Mouse (Mus musculus): ENCODE results near the gene Cpne4. TPM values are rescaled to one million over a fixed set of nuclear protein-coding genes. Genes with fewer than 3 reads are reported as not detected.
A peak's percentile ranks its signal among the peaks of the same experiment; 100 is the strongest.

Cpne4 gene
- polyA plus RNA-seq, 1 experiment = not detected

GRCm38 (mm10) chr9:104981934-104982548 is 435.0 kb downstream of the Cpne4 start:
- Histone ChIP-seq H3K27me3 (replicated peaks) (no peaks in the 10 kb centered on the region), H3K4me3 (replicated peaks) (no peak overlapping the region), H3K36me3 (replicated peaks; ENCODE audit: low read length) (no peaks in the 10 kb centered on the region), H3K4me1 (no peaks in the 10 kb centered on the region), H3K9me3 (peaks cover 9% of the 10 kb centered on the region)
- TF ChIP-seq GATA1 (IDR thresholded peaks at IDR 0.05; ENCODE audit: borderline replicate concordance, low read length) (no peak), FLI1 (IDR thresholded peaks at IDR 0.05; ENCODE audit: low read length) (no peak)

- Histone ChIP-seq H3K27me3 (replicated peaks) (no peaks in the 10 kb centered on the region), H3K9me3 (peaks cover 4% of the 10 kb centered on the region; the same call in 1 of the 2 replicates), H3K4me3 (replicated peaks) (no peak overlapping the region), H3K36me3 (replicated peaks; ENCODE audit: low read length) (no peaks in the 10 kb centered on the region), H3K4me1 (no peaks in the 10 kb centered on the region)
- TF ChIP-seq GATA1 (IDR thresholded peaks at IDR 0.05; ENCODE audit: borderline replicate concordance, low read length) (no peak), FLI1 (IDR thresholded peaks at IDR 0.05; ENCODE audit: low read length) (no peak)
These were observed 451.1 kb downstream of the Cpne4 start for GRCm38 (mm10) chr9:104998225-104998624.

- Histone ChIP-seq H3K4me1 (no peaks in the 10 kb centered on the region), H3K4me3 (replicated peaks) (no peak overlapping the region), H3K9me3 (peaks cover 3% of the 10 kb centered on the region), H3K36me3 (replicated peaks; ENCODE audit: low read length) (no peaks in the 10 kb centered on the region), H3K27me3 (replicated peaks) (no peaks in the 10 kb centered on the region)
- TF ChIP-seq FLI1 (IDR thresholded peaks at IDR 0.05; ENCODE audit: low read length) = no peak
- no peak for TF ChIP-seq GATA1 (IDR thresholded peaks at IDR 0.05; ENCODE audit: borderline replicate concordance, low read length)
These were observed 463.6 kb downstream of the Cpne4 start for GRCm38 (mm10) chr9:105010721-105011120.

- Histone ChIP-seq H3K27me3 (replicated peaks) (no peaks in the 10 kb centered on the region), H3K4me3 (replicated peaks) (no peak overlapping the region), H3K4me1 (no peaks in the 10 kb centered on the region), H3K9me3 (peaks cover 7% of the 10 kb centered on the region), H3K36me3 (replicated peaks; ENCODE audit: low read length) (no peaks in the 10 kb centered on the region)
- TF ChIP-seq GATA1 (IDR thresholded peaks at IDR 0.05; ENCODE audit: borderline replicate concordance, low read length) (no peak), FLI1 (IDR thresholded peaks at IDR 0.05; ENCODE audit: low read length) (no peak)
These were observed 471.1 kb downstream of the Cpne4 start for GRCm38 (mm10) chr9:105018186-105018585.

GRCm38 (mm10) chr9:105028311-105028710 is 481.2 kb downstream of the Cpne4 start:
- no peaks in the 10 kb centered on the region for H3K36me3 ChIP-seq (replicated peaks; ENCODE audit: low read length)
- H3K4me1 ChIP-seq = no peaks in the 10 kb centered on the region
- TF ChIP-seq GATA1 (IDR thresholded peaks at IDR 0.05; ENCODE audit: borderline replicate concordance, low read length) (no peak), FLI1 (IDR thresholded peaks at IDR 0.05; ENCODE audit: low read length) (no peak)
- no peaks in the 10 kb centered on the region for H3K27me3 ChIP-seq (replicated peaks)
- no peak overlapping the region for H3K4me3 ChIP-seq (replicated peaks)
- 0 out of 2 replicates have a peak, but pooled peaks cover 3% of the 10 kb centered on the region for H3K9me3 ChIP-seq

GRCm38 (mm10) chr9:105032572-105032971 is 485.5 kb downstream of the Cpne4 start:
- Histone ChIP-seq H3K4me1 (no peaks in the 10 kb centered on the region), H3K9me3 (no peaks in the 10 kb centered on the region), H3K4me3 (replicated peaks) (no peak overlapping the region), H3K36me3 (replicated peaks; ENCODE audit: low read length) (no peaks in the 10 kb centered on the region), H3K27me3 (replicated peaks) (no peaks in the 10 kb centered on the region)
- TF ChIP-seq FLI1 (IDR thresholded peaks at IDR 0.05; ENCODE audit: low read length) = no peak
- TF ChIP-seq GATA1 (IDR thresholded peaks at IDR 0.05; ENCODE audit: borderline replicate concordance, low read length) = no peak

GRCm38 (mm10) chr9:105033641-105034040 is 486.6 kb downstream of the Cpne4 start:
- H3K4me3 ChIP-seq (replicated peaks) = no peak overlapping the region
- TF ChIP-seq GATA1 (IDR thresholded peaks at IDR 0.05; ENCODE audit: borderline replicate concordance, low read length) (no peak), FLI1 (IDR thresholded peaks at IDR 0.05; ENCODE audit: low read length) (no peak)
- no peaks in the 10 kb centered on the region for H3K9me3 ChIP-seq
- no peaks in the 10 kb centered on the region for H3K4me1 ChIP-seq
- H3K27me3 ChIP-seq (replicated peaks) = no peaks in the 10 kb centered on the region
- no peaks in the 10 kb centered on the region for H3K36me3 ChIP-seq (replicated peaks; ENCODE audit: low read length)

- Histone ChIP-seq H3K4me3 (replicated peaks) (no peak overlapping the region), H3K36me3 (replicated peaks; ENCODE audit: low read length) (no peaks in the 10 kb centered on the region), H3K9me3 (peaks cover 5% of the 10 kb centered on the region; the same call in 1 of the 2 replicates), H3K27me3 (replicated peaks) (no peaks in the 10 kb centered on the region), H3K4me1 (no peaks in the 10 kb centered on the region)
- TF ChIP-seq FLI1 (IDR thresholded peaks at IDR 0.05; ENCODE audit: low read length) = no peak
- no peak for TF ChIP-seq GATA1 (IDR thresholded peaks at IDR 0.05; ENCODE audit: borderline replicate concordance, low read length)
These were observed 490.8 kb downstream of the Cpne4 start for GRCm38 (mm10) chr9:105037847-105038246.

- no peak for TF ChIP-seq FLI1 (IDR thresholded peaks at IDR 0.05; ENCODE audit: low read length)
- TF ChIP-seq GATA1 (IDR thresholded peaks at IDR 0.05; ENCODE audit: borderline replicate concordance, low read length) = no peak
- Histone ChIP-seq H3K27me3 (replicated peaks) (peaks cover 5% of the 10 kb centered on the region), H3K4me1 (peaks cover 5% of the 10 kb centered on the region), H3K9me3 (peaks cover 5% of the 10 kb centered on the region; the same call in 1 of the 2 replicates), H3K4me3 (replicated peaks) (no peak overlapping the region), H3K36me3 (replicated peaks; ENCODE audit: low read length) (no peaks in the 10 kb centered on the region)
These were observed 498.9 kb downstream of the Cpne4 start for GRCm38 (mm10) chr9:105046014-105046413.

GRCm38 (mm10) chr9:105048351-105048750 is 501.3 kb downstream of the Cpne4 start:
- no peaks in the 10 kb centered on the region for H3K9me3 ChIP-seq
- H3K4me1 ChIP-seq = peaks cover 7% of the 10 kb centered on the region
- peak overlapping the region; percentile 5 for H3K4me3 ChIP-seq (replicated peaks)
- TF ChIP-seq FLI1 (IDR thresholded peaks at IDR 0.05; ENCODE audit: low read length) = no peak
- no peak for TF ChIP-seq GATA1 (IDR thresholded peaks at IDR 0.05; ENCODE audit: borderline replicate concordance, low read length)
- peaks cover 5% of the 10 kb centered on the region for H3K27me3 ChIP-seq (replicated peaks)
- no peaks in the 10 kb centered on the region for H3K36me3 ChIP-seq (replicated peaks; ENCODE audit: low read length)

Data from megakaryocyte, embryonic 14.5 days (primary cell).